Mouse (Mus musculus) midbrain, embryonic 16.5 days (tissue): ENCODE results near the gene Dclk2. TPM values are rescaled to one million over a fixed set of nuclear protein-coding genes. Genes with fewer than 3 reads are reported as not detected.

Experiments used
- ATAC-seq: fragments of 200-750 bp; cut with Nextera tagmentation; 2 replicates; pipeline ENCODE4 v1.8.0; 2017; ENCODE audit warnings: moderate TSS enrichment
- H3K27ac ChIP-seq: fragments of 300-500 bp; sonication (generic); 2 replicates; pipeline ENCODE4 v1.5.1; 2014; ENCODE audit warnings: mild to moderate bottlenecking, low read length, mixed read lengths
- H3K27me3 ChIP-seq: fragments of 300-500 bp; sonication (generic); 2 replicates; pipeline ENCODE4 v1.6.1; 2014; ENCODE audit warnings: low read depth, low read length, mixed read lengths; ENCODE audit not compliant: control insufficient read depth, insufficient read depth
- H3K36me3 ChIP-seq: fragments of 300-500 bp; sonication (generic); 2 replicates; pipeline ENCODE4 v1.6.1; 2014; ENCODE audit warnings: mild to moderate bottlenecking, low read length, moderate library complexity, mixed read lengths; ENCODE audit not compliant: control insufficient read depth, insufficient read depth
- H3K4me1 ChIP-seq: fragments of 300-500 bp; sonication (generic); 2 replicates; pipeline ENCODE4 v1.6.1; 2014; ENCODE audit warnings: mild to moderate bottlenecking, low read length, mixed read lengths; ENCODE audit not compliant: control insufficient read depth, insufficient read depth
- H3K4me2 ChIP-seq: fragments of 300-500 bp; sonication (generic); 2 replicates; pipeline ENCODE4 v1.6.1; 2014; ENCODE audit warnings: mild to moderate bottlenecking, low read length, mixed read lengths
- H3K4me3 ChIP-seq: fragments of 300-500 bp; sonication (generic); 2 replicates; pipeline ENCODE4 v1.5.1; 2014; ENCODE audit warnings: low read depth, mild to moderate bottlenecking, low read length, moderate library complexity, mixed read lengths
- H3K9ac ChIP-seq: fragments of 300-500 bp; sonication (generic); 2 replicates; pipeline ENCODE4 v1.6.1; 2014; ENCODE audit warnings: low read depth, low read length, mixed read lengths
- H3K9me3 ChIP-seq: fragments of 300-500 bp; sonication (generic); replicated peaks from 2 replicates; pipeline ENCODE4 v1.6.1; 2014; ENCODE audit warnings: mild to moderate bottlenecking, low read length, mixed read lengths; ENCODE audit not compliant: control insufficient read depth, poor library complexity, severe bottlenecking
- WGBS: fragments of 180-500 bp; shearing (Covaris S2); extraction: QIAGEN DNeasy Blood & Tissue Kit; methylation state at CpG from one replicate; pipeline ENCODE4 v1.1.7; 2014; 5-methylcytosine and 5-hydroxymethylcytosine counted together
- polyA plus RNA-seq: library from polyadenylated mRNA; unstranded; fragments of >200 nt; fragmentation: Nextera tagmentation; extraction: Ambion mirVana; gene quantifications from 2 replicates; pipeline ENCODE4 v1.2.1, GENCODE M21; 2015

Gene Dclk2
- polyA plus RNA-seq, 1 experiment from 2014 or later = 85.0 TPM

GRCm38 (mm10) chr3:86821383-86821782 lies 99.3 kb downstream of the Dclk2 start:
- no peak overlapping the region for H3K4me2 ChIP-seq
- H3K9me3 ChIP-seq = no peaks in the 10 kb centered on the region
- H3K36me3 ChIP-seq = peaks cover 10% of the 10 kb centered on the region; the same call in 1 of the 2 replicates
- no peak for ATAC-seq
- H3K4me3 ChIP-seq = no peak overlapping the region
- H3K27ac ChIP-seq = no peak overlapping the region
- WGBS = 63% methylated on average over 3 of the region's 3 CpGs
- peaks cover 9% of the 10 kb centered on the region; the same call in 1 of the 2 replicates for H3K4me1 ChIP-seq
- H3K27me3 ChIP-seq = no peaks in the 10 kb centered on the region
- no peak overlapping the region for H3K9ac ChIP-seq

- Histone ChIP-seq H3K9ac (no peak overlapping the region), H3K36me3 (peaks cover 10% of the 10 kb centered on the region; the same call in 1 of the 2 replicates), H3K9me3 (no peaks in the 10 kb centered on the region), H3K4me3 (no peak overlapping the region), H3K27ac (no peak overlapping the region), H3K4me1 (peaks cover 9% of the 10 kb centered on the region; the same call in 1 of the 2 replicates), H3K4me2 (no peak overlapping the region), H3K27me3 (no peaks in the 10 kb centered on the region)
- no peak for ATAC-seq
- WGBS = 86% methylated on average over 10 of the region's 10 CpGs
Measured at GRCm38 (mm10) chr3:86820344-86820743, 100.3 kb downstream of the Dclk2 start.

GRCm38 (mm10) chr3:86819372-86819771 lies 101.3 kb downstream of the Dclk2 start:
- Histone ChIP-seq H3K27ac (no peak overlapping the region), H3K4me3 (no peak overlapping the region), H3K9ac (no peak overlapping the region), H3K9me3 (no peaks in the 10 kb centered on the region), H3K4me2 (no peak overlapping the region), H3K4me1 (peaks cover 9% of the 10 kb centered on the region; the same call in 1 of the 2 replicates), H3K36me3 (peaks cover 13% of the 10 kb centered on the region), H3K27me3 (no peaks in the 10 kb centered on the region)
- ATAC-seq = peak; percentile 47; the same call in 1 of the 2 replicates
- 97% methylated on average over 6 of the region's 6 CpGs for WGBS

- peaks cover 13% of the 10 kb centered on the region for H3K36me3 ChIP-seq
- ATAC-seq = 0 out of 2 replicates have a peak, but pooled peaks have one; percentile 47
- H3K27ac ChIP-seq = peak overlapping the region; percentile 4; the same call in 1 of the 2 replicates
- no peaks in the 10 kb centered on the region for H3K9me3 ChIP-seq
- no peak overlapping the region for H3K4me3 ChIP-seq
- WGBS = 38% methylated on average over 13 of the region's 13 CpGs
- no peaks in the 10 kb centered on the region for H3K27me3 ChIP-seq
- no peak overlapping the region for H3K4me2 ChIP-seq
- H3K9ac ChIP-seq = no peak overlapping the region
- peaks cover 9% of the 10 kb centered on the region; the same call in 1 of the 2 replicates for H3K4me1 ChIP-seq
Measured at GRCm38 (mm10) chr3:86818001-86818585, 102.6 kb downstream of the Dclk2 start.

GRCm38 (mm10) chr3:86812689-86813088 lies 108.0 kb downstream of the Dclk2 start:
- WGBS = 20% methylated on average over 3 of the region's 3 CpGs
- peak; percentile 77 for ATAC-seq
- H3K4me2 ChIP-seq = no peak overlapping the region

GRCm38 (mm10) chr3:86810908-86811307 lies 109.7 kb downstream of the Dclk2 start:
- peaks cover 9% of the 10 kb centered on the region for H3K36me3 ChIP-seq
- H3K27ac ChIP-seq = no peak overlapping the region
- ATAC-seq = no peak
- WGBS = 78% methylated on average over 5 of the region's 5 CpGs
- H3K9me3 ChIP-seq = no peaks in the 10 kb centered on the region
- no peak overlapping the region for H3K4me3 ChIP-seq
- no peak overlapping the region for H3K9ac ChIP-seq
- no peaks in the 10 kb centered on the region for H3K27me3 ChIP-seq
- no peak overlapping the region for H3K4me2 ChIP-seq
- H3K4me1 ChIP-seq = peaks cover 6% of the 10 kb centered on the region

More at GRCm38 (mm10) chr3:86812689-86813088, 108.0 kb downstream of the Dclk2 start:
- Histone ChIP-seq H3K4me3 (no peak overlapping the region), H3K27me3 (no peaks in the 10 kb centered on the region), H3K9me3 (no peaks in the 10 kb centered on the region), H3K9ac (no peak overlapping the region), H3K4me1 (peaks cover 6% of the 10 kb centered on the region), H3K36me3 (peaks cover 9% of the 10 kb centered on the region), H3K27ac (no peak overlapping the region)

GRCm38 (mm10) chr3:86809646-86810045 lies 111.0 kb downstream of the Dclk2 start:
- WGBS = 59% methylated on average over 2 of the region's 2 CpGs
- H3K27ac ChIP-seq = peak overlapping the region; percentile 54; the same call in 1 of the 2 replicates
- no peak overlapping the region for H3K9ac ChIP-seq
- no peak overlapping the region for H3K4me3 ChIP-seq
- H3K4me1 ChIP-seq = peaks cover 6% of the 10 kb centered on the region
- ATAC-seq = no peak
- no peaks in the 10 kb centered on the region for H3K9me3 ChIP-seq
- no peak overlapping the region for H3K4me2 ChIP-seq
- no peaks in the 10 kb centered on the region for H3K27me3 ChIP-seq
- H3K36me3 ChIP-seq = peaks cover 10% of the 10 kb centered on the region

GRCm38 (mm10) chr3:86809199-86809598 lies 111.5 kb downstream of the Dclk2 start:
- no peak for ATAC-seq
- Histone ChIP-seq H3K9ac (no peak overlapping the region), H3K4me2 (no peak overlapping the region), H3K27ac (no peak overlapping the region), H3K36me3 (peaks cover 11% of the 10 kb centered on the region), H3K4me3 (no peak overlapping the region), H3K4me1 (peaks cover 6% of the 10 kb centered on the region), H3K27me3 (no peaks in the 10 kb centered on the region), H3K9me3 (no peaks in the 10 kb centered on the region)
- WGBS = 84% methylated on average over 9 of the region's 9 CpGs

- Histone ChIP-seq H3K9me3 (no peaks in the 10 kb centered on the region), H3K9ac (no peak overlapping the region), H3K27me3 (no peaks in the 10 kb centered on the region), H3K36me3 (peaks cover 9% of the 10 kb centered on the region), H3K4me2 (no peak overlapping the region), H3K4me3 (no peak overlapping the region), H3K27ac (no peak overlapping the region), H3K4me1 (peaks cover 6% of the 10 kb centered on the region)
- WGBS = 73% methylated on average over 14 of the region's 14 CpGs
- no peak; the same call in 1 of the 2 replicates for ATAC-seq
Measured at GRCm38 (mm10) chr3:86807750-86808467, 112.7 kb downstream of the Dclk2 start.
